Mouse (Mus musculus): ENCODE data around the gene Cuzd1. TPM values are rescaled to one million over a fixed set of nuclear protein-coding genes. Genes with fewer than 3 reads are reported as not detected.

Cuzd1 gene
- polyA plus RNA-seq (2015; fragmentation: Illumina TruSeq; extraction: RNeasy Lipid Tissue Mini Kit (QIAGEN cat#74804); ENCODE audit: insufficient read depth, low read depth, low replicate concordance), result 330 TPM

DNA sequence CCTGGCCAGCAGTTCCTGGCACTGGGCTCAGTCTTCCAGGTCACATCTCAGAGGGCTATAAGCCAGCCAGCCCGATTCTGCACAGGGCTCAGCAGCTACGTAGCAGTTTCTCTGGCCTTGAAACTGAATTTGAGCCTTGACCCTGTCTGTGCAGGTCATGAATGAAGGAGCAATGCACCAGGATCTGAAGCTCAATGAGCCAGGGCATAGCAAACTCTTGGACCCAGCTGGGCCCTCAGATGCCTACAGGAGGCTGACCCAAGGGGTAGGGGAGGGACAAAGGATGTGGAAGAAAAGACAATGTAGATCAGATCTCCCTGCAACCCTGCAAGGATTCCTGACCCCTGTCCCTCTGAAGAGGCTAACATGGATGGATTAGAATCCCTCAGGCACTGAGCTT, at the start of gene Cuzd1:
TSS of gene Cuzd1 (minus strand) at position 101 of the 400 bp plus-strand sequence.

GRCm38 (mm10) chr7:131370648-131371469, 48.8 kb upstream of the Cuzd1 start, which contains the start of gene Pstk:
Gene Pstk, plus strand, starts transcription at chr7:131371141.

GRCm38 (mm10) chr7:131362615-131363300, 40.7 kb upstream of the Cuzd1 start, which contains the start of gene 2310057M21Rik:
Gene 2310057M21Rik, minus strand, starts transcription at chr7:131362759.

DNA sequence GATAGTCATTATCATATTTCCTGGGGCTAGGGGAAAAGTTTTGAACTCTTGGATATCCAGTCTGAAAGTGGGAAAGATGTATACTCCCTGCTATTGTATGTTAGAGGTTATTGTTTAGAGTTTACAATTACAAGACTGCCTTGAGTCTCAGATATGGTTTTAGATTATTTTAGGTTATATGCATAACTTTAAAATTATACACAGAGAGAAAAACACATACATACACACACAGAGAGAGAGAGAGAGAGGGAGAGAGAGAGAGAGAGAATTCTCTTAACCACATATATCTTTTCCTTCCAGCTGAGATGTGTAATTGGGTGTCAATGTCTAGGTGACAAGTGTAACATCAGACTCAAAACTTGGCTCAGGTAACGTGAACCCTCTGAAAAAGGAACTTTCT, 11.5 kb upstream of the Cuzd1 start, which contains the start of gene Fam24a:
TSS of gene Fam24a (plus strand) at position 301 of the 400 bp plus-strand sequence.

GRCm38 (mm10) chr7:131329416-131329815, 7.3 kb upstream of the Cuzd1 start, which contains the start of gene Fam24b:
Gene Fam24b, minus strand, starts transcription at chr7:131329516.

Other genes with a start within 250 kb of the Cuzd1 start
- gene 4933402N03Rik, start 176.0 kb downstream of the Cuzd1 start, polyA plus RNA-seq (2015; fragmentation: Illumina TruSeq; extraction: RNeasy Lipid Tissue Mini Kit (QIAGEN cat#74804); ENCODE audit: insufficient read depth, low read depth, low replicate concordance), result not detected
- 13.4 TPM for gene 5430419D17Rik, start 147.9 kb downstream of the Cuzd1 start, polyA plus RNA-seq (2015; fragmentation: Illumina TruSeq; extraction: RNeasy Lipid Tissue Mini Kit (QIAGEN cat#74804); ENCODE audit: insufficient read depth, low read depth, low replicate concordance)
- gene Fam24b, start 7.2 kb upstream of the Cuzd1 start, polyA plus RNA-seq (2015; fragmentation: Illumina TruSeq; extraction: RNeasy Lipid Tissue Mini Kit (QIAGEN cat#74804); ENCODE audit: insufficient read depth, low read depth, low replicate concordance), result not detected
- gene Fam24a, start 11.6 kb upstream of the Cuzd1 start, polyA plus RNA-seq (2015; fragmentation: Illumina TruSeq; extraction: RNeasy Lipid Tissue Mini Kit (QIAGEN cat#74804); ENCODE audit: insufficient read depth, low read depth, low replicate concordance), result not detected
- 1.2 TPM for gene 2310057M21Rik, start 40.5 kb upstream of the Cuzd1 start, polyA plus RNA-seq (2015; fragmentation: Illumina TruSeq; extraction: RNeasy Lipid Tissue Mini Kit (QIAGEN cat#74804); ENCODE audit: insufficient read depth, low read depth, low replicate concordance)
- gene Pstk, start 48.8 kb upstream of the Cuzd1 start, polyA plus RNA-seq (2015; fragmentation: Illumina TruSeq; extraction: RNeasy Lipid Tissue Mini Kit (QIAGEN cat#74804); ENCODE audit: insufficient read depth, low read depth, low replicate concordance), result 8.9 TPM
- 3.4 TPM for gene Ikzf5, start 88.2 kb upstream of the Cuzd1 start, polyA plus RNA-seq (2015; fragmentation: Illumina TruSeq; extraction: RNeasy Lipid Tissue Mini Kit (QIAGEN cat#74804); ENCODE audit: insufficient read depth, low read depth, low replicate concordance)
- gene Acadsb, start 88.3 kb upstream of the Cuzd1 start, polyA plus RNA-seq (2015; fragmentation: Illumina TruSeq; extraction: RNeasy Lipid Tissue Mini Kit (QIAGEN cat#74804); ENCODE audit: insufficient read depth, low read depth, low replicate concordance), result 13.9 TPM
- not detected for gene Hmx3, start 220.6 kb upstream of the Cuzd1 start, polyA plus RNA-seq (2015; fragmentation: Illumina TruSeq; extraction: RNeasy Lipid Tissue Mini Kit (QIAGEN cat#74804); ENCODE audit: insufficient read depth, low read depth, low replicate concordance)
- gene Hmx2, start 226.5 kb upstream of the Cuzd1 start, polyA plus RNA-seq (2015; fragmentation: Illumina TruSeq; extraction: RNeasy Lipid Tissue Mini Kit (QIAGEN cat#74804); ENCODE audit: insufficient read depth, low read depth, low replicate concordance), result not detected
- 8.7 TPM for gene Bub3, start 237.9 kb upstream of the Cuzd1 start, polyA plus RNA-seq (2015; fragmentation: Illumina TruSeq; extraction: RNeasy Lipid Tissue Mini Kit (QIAGEN cat#74804); ENCODE audit: insufficient read depth, low read depth, low replicate concordance)

Data from pancreas, adult 10 weeks (tissue).